Mouse (Mus musculus): Measurements from ENCODE around the gene Oog1.
"Not testable (repeated sequence)": the region's sequence is repeated elsewhere in the genome, so short reads cannot be mapped to it uniquely, and the experiment has no call there.

The Oog1 gene

DNA sequence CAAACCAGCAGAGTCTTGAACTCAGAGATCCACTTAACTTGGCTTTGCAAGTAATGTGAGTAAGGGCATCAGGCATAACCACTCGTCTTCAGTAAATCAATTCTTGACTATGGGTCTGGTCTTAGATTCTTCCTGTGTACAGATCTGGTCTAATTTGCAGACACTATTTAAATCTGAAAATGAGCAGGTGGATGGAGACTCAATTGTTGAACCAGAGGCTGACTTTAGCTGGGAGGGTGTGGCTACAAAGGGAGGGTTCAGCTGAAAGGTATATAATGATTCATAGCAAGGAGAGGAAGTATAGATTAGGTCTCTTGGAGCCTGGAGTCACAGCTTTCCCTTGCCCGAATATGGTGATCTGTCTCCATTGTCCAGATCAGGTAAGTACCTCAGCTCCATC is at the start of gene Oog1:
Gene Oog1 (plus strand): TSS at position 301 of the 400 bp plus-strand sequence.
- not testable (repeated sequence) for DNase-seq (ENCODE audit: low read depth, low spot score)

DNA sequence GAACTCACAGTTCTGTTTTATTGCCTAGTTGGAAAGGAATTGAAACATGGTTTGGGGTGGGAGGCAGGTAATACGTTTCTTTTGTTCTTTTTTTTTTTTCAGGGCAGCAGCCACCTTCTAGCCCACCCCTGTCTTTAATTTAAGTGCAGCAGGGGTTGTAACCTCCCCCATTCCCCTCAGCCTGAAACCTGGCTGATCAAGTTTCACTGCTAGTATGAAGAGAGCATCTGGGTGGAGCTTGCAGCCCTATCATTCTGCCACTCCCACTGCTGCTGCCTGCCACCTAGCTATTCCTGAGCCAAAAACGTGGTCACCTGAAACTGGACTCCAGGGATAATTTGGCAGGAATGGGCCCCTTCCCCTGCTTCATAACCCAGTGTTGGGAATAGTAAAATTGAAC is 1.1 kb upstream of the Oog1 start:
- not testable (repeated sequence) for DNase-seq (ENCODE audit: low read depth, low spot score)

DNA sequence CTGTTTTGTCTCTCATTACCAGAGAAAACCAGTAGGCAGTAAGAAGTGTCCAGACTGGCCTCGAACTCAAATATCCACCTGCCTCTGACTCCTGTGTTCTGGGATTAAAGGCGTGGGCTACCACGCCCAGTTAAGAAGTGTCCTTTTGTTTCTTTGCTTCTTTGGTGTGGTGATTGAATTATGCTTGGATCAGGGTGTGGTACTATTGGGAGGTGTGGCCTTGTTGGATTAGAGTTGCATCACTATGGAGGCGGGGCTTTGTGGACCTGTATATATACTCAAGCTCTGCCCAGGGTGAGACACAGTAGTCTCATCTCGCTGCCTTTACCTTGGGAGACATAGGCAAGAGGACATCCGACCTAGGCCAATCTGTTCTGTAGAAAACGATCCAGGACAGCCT is 16.1 kb downstream of the Oog1 start, which contains the start of gene Gm4027:
Gene Gm4027 (plus strand): TSS at position 301 of the 400 bp plus-strand sequence.
- not testable (repeated sequence) for DNase-seq (ENCODE audit: low read depth, low spot score)

DNA sequence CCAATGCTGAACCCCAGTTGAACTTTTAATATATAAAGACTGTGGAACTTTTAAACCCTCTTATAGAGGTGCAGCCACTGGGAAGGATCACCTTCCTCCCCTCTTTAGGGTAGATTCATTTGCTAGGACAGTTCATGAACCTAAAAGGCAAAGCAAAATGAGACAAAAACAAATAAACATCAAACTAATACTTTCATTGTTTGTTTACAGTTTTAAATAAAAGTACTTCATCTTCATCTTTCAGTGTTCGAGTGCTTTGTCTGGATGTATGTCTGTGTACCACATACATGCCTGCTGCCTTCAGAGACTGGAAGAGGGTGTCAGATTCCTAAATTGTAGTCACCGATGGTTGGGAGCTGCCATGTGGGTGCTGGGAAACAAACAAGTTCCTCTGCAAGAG is 42.0 kb downstream of the Oog1 start, which contains the start of gene Gm16381:
Gene Gm16381 (minus strand): TSS at position 101 of the 400 bp plus-strand sequence.
- DNase-seq (ENCODE audit: low read depth, low spot score) = not testable (repeated sequence)

DNA sequence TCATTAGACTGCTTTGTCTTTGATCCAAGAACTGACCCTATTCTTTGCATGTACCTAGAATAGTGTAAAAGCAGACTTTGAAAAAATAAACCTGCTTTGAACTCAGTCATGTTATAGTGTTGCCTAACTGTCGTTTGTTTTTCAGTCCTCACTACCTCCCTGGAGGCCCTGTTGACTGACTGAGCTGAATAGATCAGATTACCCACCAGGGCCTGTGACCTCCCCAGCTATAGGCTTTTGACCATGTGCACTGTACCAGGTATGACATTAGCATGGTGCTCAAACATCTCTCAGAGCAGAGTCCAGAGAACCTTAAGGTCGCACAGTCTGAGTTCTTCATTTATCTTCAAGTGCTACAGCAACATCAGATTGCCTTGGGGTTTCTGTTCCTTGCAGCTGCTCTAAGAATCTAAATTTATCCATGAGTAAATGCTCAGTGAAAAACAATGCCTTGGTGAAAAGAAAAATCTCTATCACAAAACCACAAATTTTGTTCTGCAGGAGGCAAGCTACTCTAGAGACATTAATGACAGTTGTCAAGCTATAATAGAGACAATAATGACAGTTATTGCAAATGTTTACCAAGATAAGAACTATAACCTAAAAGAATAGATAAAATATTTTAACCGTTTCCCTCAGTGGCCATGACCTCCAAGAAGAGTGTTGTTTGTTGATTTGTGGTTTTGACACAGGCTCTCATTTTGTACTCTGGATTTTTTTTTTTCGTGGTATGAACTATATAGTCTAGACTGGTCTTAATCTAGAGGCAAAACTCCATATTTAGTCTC is 50.6 kb downstream of the Oog1 start:
- not testable (repeated sequence) for DNase-seq (ENCODE audit: low read depth, low spot score)

All from WW6 (cell line).